Mouse (Mus musculus) megakaryocyte, embryonic 14.5 days (primary cell): Measurements from ENCODE around the gene Ank. TPM values are rescaled to one million over a fixed set of nuclear protein-coding genes. Genes with fewer than 3 reads are reported as not detected.

ENCODE experiments used
- H3K27me3 ChIP-seq: replicated peaks from 2 replicates; pipeline ENCODE3; 2012; ENCODE audit warnings: inconsistent platforms
- H3K36me3 ChIP-seq: replicated peaks from 2 replicates; pipeline ENCODE3; 2012; ENCODE audit warnings: low read length, inconsistent platforms, mixed read lengths
- H3K4me1 ChIP-seq: 2 replicates; pipeline ENCODE4 v1.6.1; 2012; ENCODE audit warnings: inconsistent platforms
- H3K4me3 ChIP-seq: replicated peaks from 2 replicates; pipeline ENCODE3; 2012; ENCODE audit warnings: moderate library complexity, mild to moderate bottlenecking, inconsistent platforms
- H3K9me3 ChIP-seq: 2 replicates; pipeline ENCODE4 v1.6.1; 2012; ENCODE audit warnings: inconsistent platforms
- FLI1 ChIP-seq: IDR thresholded peaks from 2 replicates; pipeline ENCODE4 v1.6.1; 2012; ENCODE audit warnings: low read length, inconsistent platforms, mixed read lengths
- GATA1 ChIP-seq: IDR thresholded peaks from 3 replicates; pipeline ENCODE4 v1.6.1; 2012; ENCODE audit warnings: mixed read lengths, low read length, inconsistent platforms, borderline replicate concordance
- polyA plus RNA-seq: library from polyadenylated mRNA; stranded (reverse); fragments of >175 nt; gene quantifications from 2 replicates; pipeline ENCODE4 v1.2.3, GENCODE M21; 2012; ENCODE audit warnings: low replicate concordance; ENCODE audit not compliant: insufficient read depth

Gene Ank
- polyA plus RNA-seq, 1 experiment, result 5.0 TPM

- peaks cover 78% of the 10 kb centered on the region for H3K36me3 ChIP-seq
These were observed 99.2 kb downstream of the Ank start for GRCm38 (mm10) chr15:27565626-27566185.

DNA sequence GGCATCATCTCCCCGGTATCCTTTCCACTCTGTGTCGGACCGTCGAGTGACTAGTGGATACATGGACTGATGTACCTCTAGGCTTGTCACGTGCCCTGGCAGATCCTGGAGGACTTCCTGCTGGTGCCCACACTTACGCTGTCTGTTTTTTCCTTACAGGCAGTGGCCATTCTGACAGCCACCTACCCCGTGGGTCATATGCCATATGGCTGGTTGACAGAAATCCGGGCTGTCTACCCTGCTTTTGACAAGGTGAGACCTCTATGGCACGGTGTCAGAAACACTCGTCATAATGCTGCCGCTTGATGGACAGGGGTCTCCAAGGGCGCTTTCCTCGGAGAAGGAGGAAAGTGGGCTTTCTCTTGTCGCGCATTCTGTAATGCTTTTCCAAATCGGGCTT is 100.9 kb downstream of the Ank start:
- no peak overlapping the region for H3K4me3 ChIP-seq
- peaks cover 81% of the 10 kb centered on the region for H3K36me3 ChIP-seq
- TF ChIP-seq FLI1, result no peak
- no peaks in the 10 kb centered on the region for H3K4me1 ChIP-seq
- no peaks in the 10 kb centered on the region for H3K9me3 ChIP-seq
- H3K27me3 ChIP-seq, result no peaks in the 10 kb centered on the region

More at GRCm38 (mm10) chr15:27565626-27566185, 99.2 kb downstream of the Ank start:
- TF ChIP-seq FLI1 (no peak), GATA1 (no peak)
- Histone ChIP-seq H3K4me3 (no peak overlapping the region), H3K9me3 (no peaks in the 10 kb centered on the region), H3K4me1 (peaks cover 6% of the 10 kb centered on the region), H3K27me3 (no peaks in the 10 kb centered on the region)

GRCm38 (mm10) chr15:27568371-27568770 is 101.9 kb downstream of the Ank start:
- no peaks in the 10 kb centered on the region for H3K9me3 ChIP-seq
- no peaks in the 10 kb centered on the region for H3K27me3 ChIP-seq
- no peak overlapping the region for H3K4me3 ChIP-seq
- peaks cover 88% of the 10 kb centered on the region for H3K36me3 ChIP-seq
- H3K4me1 ChIP-seq, result no peaks in the 10 kb centered on the region
- TF ChIP-seq FLI1 (no peak), GATA1 (no peak)

DNA sequence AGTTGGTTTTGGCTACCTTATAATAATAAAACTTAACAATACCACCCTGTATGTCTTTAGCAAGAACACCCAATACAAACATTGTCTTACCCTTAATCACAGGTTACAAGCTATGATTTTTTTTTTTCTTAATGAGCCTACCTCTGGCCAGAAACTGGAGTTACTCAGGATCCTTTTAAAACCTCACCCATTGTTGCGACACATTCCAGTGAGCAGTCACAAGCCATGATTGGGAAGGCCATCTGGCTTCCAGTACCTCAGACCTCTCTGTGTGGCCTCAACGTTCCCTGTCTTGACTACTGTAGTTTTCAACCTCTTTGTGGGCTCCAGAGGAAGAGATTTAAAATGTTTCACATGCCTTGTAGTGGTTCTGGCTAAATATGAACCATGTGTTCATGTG is 103.4 kb downstream of the Ank start:
- Histone ChIP-seq H3K4me3 (no peak overlapping the region), H3K36me3 (peaks cover 87% of the 10 kb centered on the region), H3K27me3 (no peaks in the 10 kb centered on the region), H3K4me1 (no peaks in the 10 kb centered on the region), H3K9me3 (no peaks in the 10 kb centered on the region)
- TF ChIP-seq GATA1 (no peak), FLI1 (no peak)

DNA sequence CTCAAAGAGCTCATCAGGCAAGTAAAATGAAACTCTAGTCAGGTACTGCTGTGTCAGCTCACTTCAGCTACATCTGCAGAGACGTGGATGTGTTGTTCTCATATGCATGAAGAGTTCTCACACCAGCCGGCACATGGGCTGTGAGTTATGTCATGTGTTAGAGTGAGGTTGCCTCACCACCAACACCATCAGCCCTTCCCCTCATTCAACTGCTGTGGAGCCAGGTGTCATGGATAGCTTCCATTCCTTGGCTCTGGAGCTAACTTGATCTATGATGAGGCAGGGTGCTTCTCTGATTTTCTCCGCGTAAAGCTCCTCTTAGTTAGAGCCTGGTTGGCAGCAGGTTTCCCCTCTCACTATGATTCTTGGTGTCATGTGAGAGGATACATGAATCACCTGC is 103.9 kb downstream of the Ank start:
- peaks cover 87% of the 10 kb centered on the region for H3K36me3 ChIP-seq

GRCm38 (mm10) chr15:27571179-27571578 is 104.7 kb downstream of the Ank start:
- H3K4me3 ChIP-seq, result no peak overlapping the region
- H3K27me3 ChIP-seq, result no peaks in the 10 kb centered on the region
- H3K36me3 ChIP-seq, result peaks cover 87% of the 10 kb centered on the region
- no peaks in the 10 kb centered on the region for H3K9me3 ChIP-seq
- H3K4me1 ChIP-seq, result no peaks in the 10 kb centered on the region
- TF ChIP-seq GATA1 (no peak), FLI1 (no peak)

More for the DNA sequence above, 103.9 kb downstream of the Ank start:
- H3K9me3 ChIP-seq, result no peaks in the 10 kb centered on the region
- TF ChIP-seq GATA1 (no peak), FLI1 (no peak)
- no peaks in the 10 kb centered on the region for H3K27me3 ChIP-seq
- peak overlapping the region; percentile 2 for H3K4me3 ChIP-seq
- no peaks in the 10 kb centered on the region for H3K4me1 ChIP-seq

DNA sequence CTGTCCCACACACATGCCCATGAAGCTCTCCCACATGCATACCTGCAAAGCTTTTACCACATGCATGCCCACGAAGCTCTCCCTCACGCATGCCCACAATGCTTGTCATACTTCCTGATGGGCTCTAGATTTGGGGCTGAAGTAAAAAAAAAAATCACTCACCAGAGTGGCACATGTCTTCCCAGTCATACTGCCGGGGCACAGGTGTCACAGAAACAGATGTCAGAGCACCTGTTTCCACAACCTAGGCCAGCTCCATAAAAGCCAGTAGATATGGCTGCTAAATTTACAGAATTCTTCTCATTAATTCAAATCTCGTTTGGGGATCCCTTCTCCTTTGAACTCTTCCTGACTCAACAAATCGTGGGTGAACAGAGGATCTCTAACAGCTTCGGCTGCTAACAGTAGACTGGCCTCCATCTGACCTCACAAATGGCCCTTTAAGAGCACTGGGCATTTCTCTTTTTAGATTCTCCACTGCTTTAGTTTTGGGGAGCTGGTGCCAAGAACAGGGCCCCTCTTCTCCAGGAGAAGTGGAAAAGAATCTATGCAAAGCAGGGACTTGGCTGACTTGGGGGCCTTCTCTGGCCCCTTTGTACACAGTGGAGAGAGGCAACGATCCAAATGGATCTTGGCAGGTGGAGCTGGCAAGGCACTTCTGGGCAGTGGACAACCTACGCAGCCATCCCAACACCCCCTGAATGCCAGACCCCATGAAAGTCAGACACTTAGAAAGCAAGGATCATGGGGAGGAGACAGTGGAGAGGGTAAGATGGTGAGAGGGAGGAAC is 108.7 kb downstream of the Ank start:
- H3K4me1 ChIP-seq, result peaks cover 7% of the 10 kb centered on the region
- no peaks in the 10 kb centered on the region for H3K9me3 ChIP-seq
- no peaks in the 10 kb centered on the region for H3K27me3 ChIP-seq
- TF ChIP-seq FLI1 (no peak), GATA1 (no peak)
- no peak overlapping the region for H3K4me3 ChIP-seq
- peaks cover 81% of the 10 kb centered on the region for H3K36me3 ChIP-seq

DNA sequence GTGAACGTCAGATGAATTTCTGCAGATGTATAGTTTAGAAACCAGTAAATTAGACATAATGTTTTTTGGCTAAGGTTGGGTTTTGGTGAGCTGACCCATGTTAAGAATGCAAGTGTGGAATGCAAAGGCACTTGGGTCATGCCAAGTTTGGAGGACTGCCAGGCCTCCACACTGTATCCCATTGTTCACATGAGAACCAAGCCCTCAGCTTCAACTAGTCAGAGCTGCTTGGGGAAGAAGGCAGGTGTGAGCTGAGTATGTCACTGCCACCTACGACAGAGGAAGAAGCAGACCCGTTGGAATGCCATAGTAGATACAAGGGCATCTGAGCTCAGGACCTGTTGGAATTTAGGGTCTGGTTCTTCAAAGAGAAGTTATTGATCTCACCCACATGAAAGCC is 109.5 kb downstream of the Ank start:
- Histone ChIP-seq H3K27me3 (no peaks in the 10 kb centered on the region), H3K4me1 (peaks cover 12% of the 10 kb centered on the region), H3K36me3 (peaks cover 81% of the 10 kb centered on the region), H3K9me3 (no peaks in the 10 kb centered on the region), H3K4me3 (no peak overlapping the region)
- TF ChIP-seq FLI1, result no peak
- TF ChIP-seq GATA1, result no peak

- H3K36me3 ChIP-seq, result peaks cover 82% of the 10 kb centered on the region
- TF ChIP-seq GATA1, result no peak
- no peak overlapping the region for H3K4me3 ChIP-seq
- H3K27me3 ChIP-seq, result no peaks in the 10 kb centered on the region
- peaks cover 12% of the 10 kb centered on the region for H3K4me1 ChIP-seq
- H3K9me3 ChIP-seq, result no peaks in the 10 kb centered on the region
These were observed 110.4 kb downstream of the Ank start for GRCm38 (mm10) chr15:27576886-27577285.

DNA sequence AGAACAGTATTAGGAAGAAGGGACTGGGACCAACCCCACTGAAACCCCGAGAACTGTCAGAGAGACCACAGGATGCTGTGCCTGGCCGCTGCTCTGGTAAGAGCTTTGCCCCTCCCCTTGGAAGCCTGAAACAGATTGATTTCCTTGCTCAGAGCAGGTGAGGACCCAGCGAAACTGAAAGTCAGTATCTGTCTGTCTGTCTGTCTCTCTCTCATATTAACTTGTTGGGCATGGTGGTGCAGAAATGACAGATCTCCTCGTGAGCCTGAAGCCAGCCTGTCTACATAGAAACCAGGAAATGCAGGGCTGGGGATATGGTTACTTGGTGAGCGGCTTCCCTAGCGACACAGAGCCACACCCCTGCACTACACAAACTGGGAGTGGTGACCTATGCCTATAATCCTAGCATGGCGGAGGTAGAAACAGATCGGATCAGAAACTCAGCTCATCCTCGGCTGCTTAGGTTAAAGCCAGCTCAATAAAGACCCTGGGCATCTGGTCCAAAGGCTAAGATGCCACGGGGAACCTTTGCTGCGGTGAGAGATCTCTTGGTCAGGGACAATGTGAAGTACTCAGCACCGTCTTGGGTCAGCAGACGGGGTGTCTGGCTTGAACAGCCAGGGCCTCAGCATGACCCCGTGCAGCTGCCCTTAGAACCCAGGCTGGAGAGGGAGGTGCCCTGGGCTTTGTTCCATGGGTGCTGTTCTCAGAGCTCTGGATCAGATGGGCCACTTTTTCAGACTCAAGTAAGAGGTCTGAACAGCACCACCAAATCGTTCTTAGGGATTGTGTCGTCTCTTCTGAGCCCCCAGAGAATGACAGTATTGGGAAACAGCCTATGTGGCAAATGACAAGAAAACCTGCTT is 111.7 kb downstream of the Ank start:
- Histone ChIP-seq H3K27me3 (no peaks in the 10 kb centered on the region), H3K4me1 (peaks cover 12% of the 10 kb centered on the region), H3K4me3 (no peak overlapping the region), H3K9me3 (no peaks in the 10 kb centered on the region), H3K36me3 (peaks cover 81% of the 10 kb centered on the region)
- TF ChIP-seq GATA1, result no peak
- no peak for TF ChIP-seq FLI1
